Mouse (Mus musculus): ENCODE results near the gene Arl6ip6. TPM values are rescaled to one million over a fixed set of nuclear protein-coding genes. Genes with fewer than 3 reads are reported as not detected.

Arl6ip6 gene
- 10 to 100 TPM; 17.1 to 22.9 TPM for total RNA-seq (2021)

GRCm38 (mm10) chr2:53191523-53192220, at the start of gene Arl6ip6:
Gene Arl6ip6, plus strand, starts transcription at chr2:53191726.
- DNase-seq: peak; percentile 99
- intact Hi-C loops (cut with DNase I): no loop called here

DNA sequence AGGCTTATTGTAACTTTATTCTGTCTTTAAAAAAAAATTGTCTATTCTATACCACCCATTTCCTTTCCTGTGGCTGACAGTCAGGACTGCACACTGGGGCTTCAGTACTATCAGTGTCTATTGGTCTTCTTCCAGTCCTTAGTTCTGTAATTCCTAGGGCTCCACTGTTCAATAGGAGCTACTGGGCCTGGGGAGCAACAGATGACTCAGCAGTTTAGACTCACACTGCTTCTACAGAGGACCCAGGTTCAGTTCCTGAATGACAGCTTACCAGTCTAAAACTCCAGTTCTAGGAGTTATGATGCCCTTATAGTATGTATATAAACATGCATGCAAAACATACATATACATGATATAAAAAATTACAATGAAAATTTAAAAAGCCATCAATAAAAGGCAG, 44.7 kb upstream of the Arl6ip6 start:
- intact Hi-C loops (cut with DNase I): no loop called here
- DNase-seq: no peak

- intact Hi-C loops (cut with DNase I): no loop called here
- DNase-seq: no peak
Measured at GRCm38 (mm10) chr2:53173966-53174365, 17.6 kb upstream of the Arl6ip6 start.

DNA sequence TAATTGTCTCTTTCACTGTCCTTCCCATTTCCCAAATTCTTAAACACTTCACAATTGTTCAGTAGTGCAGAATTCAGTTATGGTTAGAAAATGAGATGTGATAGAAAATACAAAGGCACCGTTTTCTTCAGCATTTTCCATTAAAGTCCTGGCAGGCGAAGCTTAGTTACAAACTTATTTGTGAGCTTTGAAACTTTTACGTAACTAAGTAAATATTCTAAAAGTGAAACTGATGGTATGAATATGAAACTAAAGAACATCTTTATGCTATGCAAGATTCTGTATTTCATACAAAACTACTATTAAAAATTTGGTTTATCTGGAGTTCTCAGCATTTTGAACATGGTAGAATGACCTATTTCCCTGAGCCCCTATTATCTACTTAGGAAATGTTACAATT, 12.6 kb upstream of the Arl6ip6 start:
- intact Hi-C loops (cut with DNase I): no loop called here
- DNase-seq: no peak

GRCm38 (mm10) chr2:53179876-53180275, 11.7 kb upstream of the Arl6ip6 start:
- intact Hi-C loops (cut with DNase I): no loop called here
- no peak for DNase-seq

- intact Hi-C loops (cut with DNase I): no loop called here
Measured at GRCm38 (mm10) chr2:53189811-53190210, 1.7 kb upstream of the Arl6ip6 start.

DNA sequence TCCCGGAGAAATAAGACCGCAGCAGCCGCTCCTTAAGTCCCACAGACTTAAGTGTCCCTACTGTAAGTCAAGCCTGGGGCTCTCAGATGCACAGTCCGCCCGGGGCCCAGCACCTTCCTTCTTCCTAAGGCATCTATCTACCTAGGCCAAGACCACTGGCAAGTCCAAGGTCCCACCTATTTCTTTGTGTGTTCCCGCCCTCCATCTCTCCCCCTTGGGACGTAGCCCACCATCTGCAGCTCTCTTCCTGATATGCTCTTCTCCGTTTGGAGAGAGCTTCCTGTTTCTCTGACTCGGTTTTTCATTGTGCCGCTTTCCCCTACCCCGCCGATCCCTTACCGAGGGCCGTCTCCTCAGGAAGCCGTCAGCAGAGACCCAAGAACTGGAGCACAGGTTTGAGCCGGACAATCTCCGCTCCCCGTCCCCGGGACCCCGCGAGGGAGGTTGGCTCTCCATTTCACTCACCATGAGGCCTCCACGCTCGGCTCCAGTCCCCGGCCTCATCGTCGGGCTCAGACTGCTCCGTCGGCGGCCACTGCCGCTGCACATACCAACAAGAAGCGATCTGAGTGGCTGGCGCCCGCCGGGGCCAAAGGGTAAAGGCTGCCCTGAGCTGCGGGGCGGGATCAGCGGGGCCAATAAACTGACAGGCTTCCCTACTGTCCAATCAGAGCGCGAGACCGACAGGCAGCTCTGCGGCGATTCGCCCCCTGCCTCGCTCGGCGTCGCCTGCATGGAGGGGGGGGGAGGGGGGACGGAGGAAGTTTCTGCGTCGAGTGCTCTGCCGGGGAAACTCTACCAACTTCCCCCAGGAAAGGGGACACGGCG, 628 bp upstream of the Arl6ip6 start, which contains the start of gene Prpf40a:
Gene Prpf40a (minus strand): TSS at position 601 of the 828 bp plus-strand sequence.
- intact Hi-C loops (cut with DNase I): no loop called here
- peak; percentile 100 for DNase-seq

More at GRCm38 (mm10) chr2:53189811-53190210, 1.7 kb upstream of the Arl6ip6 start:
- DNase-seq: peak in 1 of 2 experiments; percentile 12

DNA sequence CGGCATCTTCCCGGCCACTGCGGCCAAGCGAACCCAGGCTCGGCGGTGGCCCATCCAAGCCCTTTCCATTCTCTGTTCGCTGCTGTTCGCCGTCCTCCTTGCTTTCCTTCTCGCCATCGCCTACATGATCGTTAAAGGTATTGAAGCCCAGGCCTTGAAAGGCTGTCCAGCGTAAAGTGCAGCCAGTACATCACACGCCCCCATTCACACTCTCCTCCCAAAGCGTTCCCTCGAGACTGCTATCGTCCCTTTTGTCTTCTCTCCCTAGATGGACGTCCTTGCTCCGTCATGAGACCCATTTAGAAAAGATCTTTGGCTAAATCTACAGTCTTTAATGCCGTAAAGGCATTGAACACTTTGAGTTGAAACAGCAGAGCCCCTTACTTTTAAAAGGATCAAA, 860 bp downstream of the Arl6ip6 start:
- intact Hi-C loops (cut with DNase I): no loop called here
- DNase-seq: no peak

DNA sequence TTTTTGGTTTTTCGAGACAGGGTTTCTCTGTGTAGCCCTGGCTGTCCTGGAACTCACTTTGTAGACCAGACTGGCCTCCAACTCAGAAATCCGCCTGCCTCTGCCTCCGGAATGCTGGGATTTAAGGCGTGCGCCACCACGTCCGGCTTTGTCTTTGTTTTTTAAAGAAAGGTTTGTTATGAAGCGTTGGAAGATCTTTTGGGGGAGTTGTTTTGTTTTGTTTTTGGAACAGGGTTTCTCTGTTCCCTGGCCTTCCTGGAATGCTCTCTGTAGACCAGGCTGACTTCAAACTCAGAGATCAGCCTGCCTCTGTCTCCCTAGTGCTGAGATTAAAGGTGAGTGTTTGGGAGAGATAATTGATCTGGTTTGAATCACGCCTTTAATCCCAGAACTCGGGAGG, 4.9 kb downstream of the Arl6ip6 start:
- intact Hi-C loops (cut with DNase I): no loop called here
- no peak for DNase-seq

GRCm38 (mm10) chr2:53199203-53199602, 7.7 kb downstream of the Arl6ip6 start:
- DNase-seq: no peak
- intact Hi-C loops (cut with DNase I): no loop called here

- intact Hi-C loops (cut with DNase I): loop anchor here (5.0 to 10.0 kb wide), 3 partner anchors 58 to 884 kb away; partner anchors contain the start of gene Rprm
- no peak for DNase-seq
Measured at GRCm38 (mm10) chr2:53200164-53200885, 8.8 kb downstream of the Arl6ip6 start.

- no peak for DNase-seq
- intact Hi-C loops (cut with DNase I): loop anchor here (5.0 to 10.0 kb wide), 3 partner anchors 62 to 880 kb away; partner anchors contain the start of gene Rprm
Measured at GRCm38 (mm10) chr2:53204373-53205274, 13.1 kb downstream of the Arl6ip6 start.

DNA sequence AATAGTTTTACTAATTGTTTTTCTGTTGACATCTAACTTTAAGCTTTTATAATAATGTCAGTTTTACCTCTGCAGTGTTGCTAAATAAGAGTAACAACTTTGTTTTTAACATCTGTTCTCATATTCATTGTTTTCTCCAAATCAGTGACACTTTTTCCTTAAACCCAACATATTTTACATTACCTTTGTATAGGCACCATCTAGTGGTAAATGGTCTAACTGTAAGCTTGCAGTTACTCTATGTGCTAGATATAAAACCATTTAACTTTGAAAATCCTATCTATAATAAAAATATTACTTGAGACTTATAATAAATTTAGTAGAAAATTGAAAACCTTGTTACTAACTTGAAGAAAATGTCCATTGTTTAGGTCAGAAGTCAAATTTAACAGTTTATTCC, 15.2 kb downstream of the Arl6ip6 start:
- intact Hi-C loops (cut with DNase I): loop anchor here (10.0 kb wide), 2 partner anchors 452 to 878 kb away; partner anchors contain the start of gene Rprm
- no peak for DNase-seq

- intact Hi-C loops (cut with DNase I): no loop called here
- DNase-seq: no peak
Measured at GRCm38 (mm10) chr2:53213493-53213892, 22.0 kb downstream of the Arl6ip6 start.

DNA sequence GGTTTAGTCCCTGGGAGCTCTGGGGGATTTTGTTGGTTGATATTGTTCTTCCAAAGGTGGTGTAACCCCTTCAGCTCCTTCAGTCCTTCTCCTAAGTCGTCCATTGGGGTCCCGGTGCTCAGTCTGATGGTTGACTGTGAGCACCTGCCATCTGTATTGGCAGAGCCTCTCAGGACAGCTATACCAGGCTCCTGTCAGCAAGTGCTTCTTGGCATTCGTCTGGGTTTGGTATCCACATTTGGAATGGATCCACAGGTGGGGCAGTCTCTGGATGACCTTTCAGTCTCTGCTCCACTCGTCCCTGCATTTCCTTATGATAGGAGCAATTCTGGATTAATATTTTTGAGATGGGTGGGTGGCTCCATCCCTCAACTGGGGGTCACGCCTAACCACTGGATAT, 30.7 kb downstream of the Arl6ip6 start:
- DNase-seq: peak; percentile 25 to 53
- intact Hi-C loops (cut with DNase I): no loop called here

DNA sequence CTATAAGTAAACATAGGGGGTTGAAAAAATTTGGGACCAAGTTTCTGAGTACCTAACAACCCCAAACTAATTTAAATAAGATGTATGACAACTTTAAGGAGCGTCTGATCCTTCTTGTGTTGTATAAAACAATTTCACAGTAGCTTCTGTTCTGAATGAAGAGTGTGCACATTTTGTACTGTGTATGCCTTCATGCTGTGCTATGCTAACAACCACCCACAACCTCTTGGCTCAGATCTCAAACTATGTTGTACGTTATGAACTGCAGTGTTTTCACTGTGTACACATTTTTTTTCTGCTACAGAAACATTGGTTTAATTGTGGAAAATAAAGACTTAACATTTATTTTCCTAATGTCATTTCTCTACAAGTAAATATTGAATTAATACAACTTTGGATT, 65.5 kb downstream of the Arl6ip6 start:
- intact Hi-C loops (cut with DNase I): no loop called here

More for the DNA sequence above, 65.5 kb downstream of the Arl6ip6 start:
- DNase-seq: no peak
